Mouse (Mus musculus) cerebellum, adult (tissue): ENCODE data around the gene Gm21988.

ENCODE experiments used
- ATAC-seq: cut with Nextera tagmentation; 2 replicates; pipeline ENCODE4 v1.9.2; 2017; ENCODE audit warnings: mild to moderate bottlenecking, moderate library complexity, mixed read lengths; ENCODE audit not compliant: insufficient number of reproducible peaks, low FRiP score, low TSS enrichment

Gene Gm21988

GRCm38 (mm10) chr11:70219873-70220272 is 19.8 kb downstream of the Gm21988 start:
- ATAC-seq, result no peak

DNA sequence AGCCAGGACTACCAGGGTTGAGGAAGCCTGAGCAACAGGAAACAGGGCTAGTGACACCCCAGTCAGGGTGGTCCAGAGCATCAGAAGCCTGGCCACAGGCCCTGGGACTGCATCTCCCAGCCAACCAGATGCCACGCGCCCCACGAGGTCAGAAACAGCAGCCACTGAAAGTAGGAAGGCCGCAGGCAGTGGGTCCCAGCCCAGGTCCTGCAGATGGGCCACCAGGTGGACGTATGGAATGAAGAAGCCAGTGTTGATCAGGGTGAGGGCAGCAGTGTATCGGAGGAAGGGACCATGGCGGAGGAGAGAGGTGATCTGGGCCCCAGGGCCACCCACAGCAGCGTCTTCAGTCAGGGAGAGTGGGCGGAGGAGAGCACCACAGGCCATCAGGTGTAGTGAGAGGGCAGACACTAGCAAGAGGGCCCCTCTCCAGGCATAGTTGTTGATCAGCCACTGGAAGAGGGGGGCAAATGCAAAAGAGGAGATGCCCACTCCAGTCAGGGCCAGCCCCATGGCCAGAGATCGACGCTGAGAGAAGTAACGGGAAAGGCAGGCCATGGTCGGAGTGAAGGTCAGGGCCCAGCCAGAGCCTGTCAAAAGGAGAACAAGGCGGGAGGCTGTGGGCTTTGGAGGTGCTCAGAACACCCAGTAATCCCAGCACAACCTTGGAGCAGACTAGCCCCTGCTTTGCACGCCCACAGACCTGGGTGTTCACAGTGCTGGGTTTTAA is 20.7 kb downstream of the Gm21988 start:
- no peak for ATAC-seq

- no peak for ATAC-seq
Observed at GRCm38 (mm10) chr11:70218039-70218438, 21.6 kb downstream of the Gm21988 start.

DNA sequence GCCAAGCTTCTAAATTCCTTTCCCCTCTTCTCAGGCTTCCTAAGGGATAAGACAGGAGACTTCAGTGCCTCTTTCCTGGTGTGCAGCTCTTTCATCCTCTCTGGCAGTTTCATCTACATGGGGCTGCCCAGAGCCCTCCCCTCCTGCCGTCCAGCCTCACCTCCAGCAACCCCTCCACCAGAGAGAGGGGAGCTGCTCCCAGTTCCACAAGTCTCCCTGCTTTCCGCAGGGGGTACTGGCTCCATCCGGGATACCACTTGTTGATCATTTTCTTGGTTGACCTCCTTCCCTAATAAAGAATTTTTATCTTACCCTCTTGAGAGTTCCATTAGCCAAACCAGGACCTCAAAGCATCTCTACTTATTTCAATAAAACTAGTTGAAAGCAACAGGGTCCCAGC is 23.5 kb downstream of the Gm21988 start:
- ATAC-seq, result no peak

GRCm38 (mm10) chr11:70215301-70215700 is 24.3 kb downstream of the Gm21988 start:
- ATAC-seq, result no peak

DNA sequence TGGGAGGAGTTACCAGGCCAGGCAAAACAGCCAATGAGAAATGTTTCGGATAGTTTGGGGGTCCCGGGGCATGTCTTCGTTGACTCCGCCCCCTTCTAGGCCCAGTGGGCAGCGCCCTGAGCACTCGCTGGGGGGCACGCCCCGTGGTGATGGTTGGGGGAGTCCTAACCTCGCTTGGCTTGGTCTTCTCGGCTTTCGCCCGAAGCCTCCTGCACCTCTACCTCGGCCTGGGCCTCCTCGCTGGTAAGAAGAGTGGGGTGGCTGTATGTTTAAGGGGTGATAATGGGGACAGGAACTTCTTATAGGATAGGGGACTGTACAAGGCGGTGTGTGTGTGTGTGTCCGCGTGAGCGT is 24.8 kb downstream of the Gm21988 start:
- no peak for ATAC-seq

GRCm38 (mm10) chr11:70214191-70214855 is 25.3 kb downstream of the Gm21988 start:
- peak; percentile 17; the same call in 1 of the 2 replicates for ATAC-seq

DNA sequence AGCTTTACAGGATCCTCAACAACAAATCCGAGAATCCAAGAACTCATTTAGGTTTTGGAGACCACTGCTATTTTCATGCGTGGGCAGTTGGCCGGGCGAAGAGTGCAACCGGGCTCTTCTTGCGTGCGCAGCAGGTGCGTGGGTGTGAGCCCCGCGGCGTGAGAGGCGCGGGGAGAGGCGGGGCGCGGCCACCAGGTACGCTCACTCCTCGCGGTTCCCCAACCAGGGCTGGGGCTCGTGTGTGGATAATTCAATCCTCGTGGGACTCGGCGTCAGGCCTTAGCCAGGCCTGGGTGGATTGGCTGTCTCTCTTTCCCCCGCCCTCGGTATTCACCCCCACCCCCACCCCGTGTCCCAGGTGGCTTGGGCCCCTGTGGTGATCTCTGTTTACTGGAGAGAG is 25.9 kb downstream of the Gm21988 start:
- ATAC-seq, result peak; percentile 46; the same call in 1 of the 2 replicates

- no peak for ATAC-seq
Observed at GRCm38 (mm10) chr11:70212896-70213295, 26.7 kb downstream of the Gm21988 start.

DNA sequence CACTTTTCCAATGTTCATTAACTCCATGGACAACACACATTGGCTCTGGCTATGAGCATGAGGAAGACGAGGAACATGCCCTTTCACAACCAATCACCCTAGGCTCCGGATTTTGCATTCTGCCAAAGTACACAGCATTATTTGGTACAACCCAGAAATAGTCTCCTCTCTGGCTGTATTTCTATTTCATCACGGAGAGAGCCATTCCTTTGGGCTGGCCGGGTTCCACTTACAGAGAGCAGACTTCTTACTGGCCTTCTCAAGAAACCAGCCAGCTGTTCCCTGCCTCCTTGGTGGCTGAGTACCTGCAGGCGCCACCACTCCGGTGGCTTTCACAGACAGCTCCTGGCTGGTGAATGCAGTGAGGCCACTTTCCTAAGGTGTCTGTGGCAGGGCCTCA is 27.2 kb downstream of the Gm21988 start, which contains the start of gene Slc16a11:
TSS of gene Slc16a11 (plus strand) at position 330 of the 400 bp plus-strand sequence.
- no peak for ATAC-seq

GRCm38 (mm10) chr11:70211972-70212371 is 27.7 kb downstream of the Gm21988 start:
- no peak for ATAC-seq

DNA sequence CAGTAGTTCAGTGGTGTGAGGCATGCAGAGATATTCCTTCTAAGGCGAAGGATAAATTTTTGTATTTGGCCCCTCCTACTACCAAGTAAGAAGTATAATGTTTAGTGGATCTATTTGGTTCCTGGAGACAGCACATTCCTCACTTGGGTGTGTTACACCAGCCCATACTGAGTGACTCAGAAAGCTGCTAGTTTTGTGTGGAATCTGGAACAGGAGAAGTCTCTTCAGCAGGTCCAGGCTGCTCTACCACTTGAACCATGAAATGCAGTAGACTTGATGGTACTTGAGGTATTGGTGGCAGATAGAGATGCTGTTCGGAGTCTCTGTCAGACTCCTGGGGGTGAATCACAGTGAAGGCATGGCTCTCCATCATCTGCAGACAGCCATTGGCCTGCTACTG is 28.9 kb downstream of the Gm21988 start:
- no peak for ATAC-seq

- no peak for ATAC-seq
Observed at GRCm38 (mm10) chr11:70208778-70209388, 30.7 kb downstream of the Gm21988 start.

DNA sequence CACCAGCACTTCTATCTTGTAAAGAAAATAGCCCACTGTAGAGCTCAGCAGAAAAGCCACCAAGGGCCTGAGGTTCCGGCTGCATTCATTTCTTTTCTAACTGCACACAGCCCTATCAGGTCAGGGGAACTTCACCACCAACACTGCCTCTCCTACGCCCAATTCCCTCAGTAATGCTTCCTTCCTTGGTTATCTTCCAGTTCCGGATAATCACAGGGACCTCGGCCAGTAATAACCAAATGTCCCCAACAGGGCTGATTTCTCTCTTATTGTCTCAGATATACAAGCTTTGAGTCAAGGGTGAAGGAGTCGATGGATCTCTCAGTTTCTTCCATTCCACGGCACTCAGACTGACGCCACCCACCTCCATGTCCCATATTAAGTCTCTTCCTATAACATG is 32.3 kb downstream of the Gm21988 start:
- ATAC-seq, result no peak

DNA sequence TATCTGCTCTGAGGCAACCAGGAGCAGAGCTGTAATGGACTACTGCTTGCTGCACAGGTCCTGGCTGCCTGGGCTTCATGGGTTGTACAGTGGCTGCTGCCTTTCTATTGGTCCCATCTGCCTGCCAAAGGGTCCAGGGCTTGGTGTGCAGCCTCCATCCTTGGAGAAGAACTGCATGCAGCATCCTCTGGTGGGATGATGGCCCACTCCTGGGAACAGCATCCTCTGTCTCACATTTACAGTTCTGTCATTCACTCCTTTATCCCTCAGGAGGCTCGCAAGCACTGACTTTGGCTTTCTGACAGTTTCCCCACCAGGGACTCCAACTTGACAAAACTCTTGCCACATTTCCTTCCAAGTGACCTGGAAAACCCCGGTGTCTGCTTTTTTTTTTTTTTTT is 32.8 kb downstream of the Gm21988 start:
- no peak for ATAC-seq

GRCm38 (mm10) chr11:70201691-70202090 is 37.9 kb downstream of the Gm21988 start:
- ATAC-seq, result 0 out of 2 replicates have a peak, but pooled peaks have one; percentile 31

- ATAC-seq, result no peak
Observed at GRCm38 (mm10) chr11:70200036-70200608, 39.5 kb downstream of the Gm21988 start.

DNA sequence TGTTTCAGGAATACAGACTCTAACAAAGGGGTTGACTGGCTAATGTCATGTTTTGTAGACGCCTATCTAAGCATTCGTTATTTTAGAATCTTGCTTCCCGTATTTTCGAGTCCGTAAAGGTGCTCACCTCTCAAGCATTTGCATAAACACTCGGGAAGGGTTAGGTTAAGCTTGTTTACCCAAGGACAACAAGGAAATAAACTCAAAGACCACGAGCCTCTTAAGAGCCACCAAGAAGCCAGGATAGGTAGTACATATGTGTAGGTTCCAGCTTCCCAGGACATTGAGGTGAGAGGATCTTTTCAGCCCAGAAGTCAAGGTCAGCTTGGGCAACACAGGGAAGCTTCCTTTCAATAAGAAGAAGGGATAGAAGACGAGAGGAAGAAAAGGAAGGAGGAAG is 40.5 kb downstream of the Gm21988 start:
- no peak for ATAC-seq

DNA sequence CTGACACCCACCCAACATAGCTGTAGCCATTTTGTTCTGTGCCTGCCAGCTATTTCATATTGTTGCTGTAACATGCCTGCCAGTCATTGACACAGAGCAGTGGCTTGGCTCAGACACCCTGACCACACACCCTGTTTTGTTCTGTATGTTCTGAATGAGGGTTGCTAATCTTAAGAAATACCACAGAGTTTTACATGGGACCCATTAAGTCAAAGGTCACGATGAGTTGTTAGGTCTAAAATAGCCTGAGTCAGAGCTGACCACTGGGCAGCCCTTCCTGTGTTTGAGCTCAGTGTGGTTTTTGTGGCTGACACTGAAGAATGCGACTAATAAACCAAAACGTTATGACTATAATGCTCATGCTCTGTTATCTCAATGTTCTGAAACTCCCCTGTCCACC is 41.3 kb downstream of the Gm21988 start:
- ATAC-seq, result no peak

DNA sequence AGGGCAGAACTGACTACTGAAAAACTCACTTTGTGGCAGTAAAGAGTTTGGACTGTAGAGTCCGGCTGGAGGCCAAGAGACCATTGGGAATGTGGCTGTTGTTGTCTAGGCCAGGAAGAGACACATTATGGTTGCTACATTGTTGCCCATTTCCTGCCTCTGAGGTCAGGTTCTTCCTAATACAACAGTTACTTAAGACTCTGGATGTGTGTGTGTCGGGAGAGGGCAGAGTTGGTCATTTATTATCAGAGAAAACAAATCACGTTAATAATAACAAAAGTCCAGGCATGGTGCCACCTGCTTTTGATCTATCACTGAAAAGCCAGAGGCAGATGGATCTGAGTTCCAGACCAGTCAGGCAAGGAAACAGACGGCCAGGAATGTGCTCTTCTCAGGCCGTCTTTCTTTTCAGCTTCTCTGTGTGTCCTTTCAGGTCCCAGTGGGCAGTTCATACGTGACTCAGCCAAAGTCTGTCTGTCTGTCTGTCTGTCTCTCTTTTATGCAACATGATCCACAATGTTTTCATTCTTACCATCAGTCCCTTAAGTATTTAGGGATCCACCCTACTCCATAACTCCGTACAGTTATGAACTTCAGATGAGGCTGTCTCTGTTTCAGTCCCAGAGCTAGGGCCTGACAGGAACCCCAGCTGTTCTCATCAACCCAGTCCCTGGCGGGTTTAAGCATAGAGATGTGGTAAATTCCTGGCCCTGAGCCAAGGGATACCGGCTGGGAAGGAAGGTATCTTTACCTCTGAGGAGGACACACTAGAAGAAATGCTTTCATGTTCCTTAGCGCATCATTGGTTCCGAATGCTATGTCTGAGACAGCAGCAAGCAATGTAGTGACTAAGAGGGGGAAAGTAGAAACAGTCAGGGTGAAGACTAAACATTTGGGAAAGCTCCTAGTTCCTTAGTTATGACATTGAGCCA is 46.0 kb downstream of the Gm21988 start:
- ATAC-seq, result no peak
